Mouse (Mus musculus) lung, postnatal 0 days (tissue): ENCODE data around the gene Tbc1d9b. TPM values are rescaled to one million over a fixed set of nuclear protein-coding genes. Genes with fewer than 3 reads are reported as not detected.

Source experiments
- ATAC-seq: fragments of 200-750 bp; cut with Nextera tagmentation; 2 replicates; pipeline ENCODE4 v1.8.0; 2017; ENCODE audit warnings: moderate library complexity
- DNase-seq: peaks from one replicate; pipeline ENCODE4 v3.0.0-alpha.2; 2016; ENCODE audit warnings: low spot score
- H3K27ac ChIP-seq: fragments of 300-500 bp; sonication (generic); 2 replicates; pipeline ENCODE4 v1.5.1; 2014; ENCODE audit warnings: antibody characterized with exemption, mild to moderate bottlenecking, low read length, mixed read lengths
- H3K27me3 ChIP-seq: fragments of 300-500 bp; sonication (generic); replicated peaks from 2 replicates; pipeline ENCODE4 v1.6.1; 2014; ENCODE audit warnings: low read length, mixed read lengths; ENCODE audit not compliant: insufficient read depth
- H3K36me3 ChIP-seq: fragments of 300-500 bp; sonication (generic); 2 replicates; pipeline ENCODE4 v1.6.1; 2014; ENCODE audit warnings: low read length, mixed read lengths; ENCODE audit not compliant: insufficient read depth
- H3K4me1 ChIP-seq: fragments of 300-500 bp; sonication (generic); 2 replicates; pipeline ENCODE4 v1.6.1; 2014; ENCODE audit warnings: antibody characterized with exemption, low read depth, low read length, mixed read lengths; ENCODE audit not compliant: insufficient read depth
- H3K4me2 ChIP-seq: fragments of 300-500 bp; sonication (generic); replicated peaks from 2 replicates; pipeline ENCODE4 v1.6.1; 2014; ENCODE audit warnings: low read depth, mild to moderate bottlenecking, low read length, moderate library complexity, mixed read lengths
- H3K4me3 ChIP-seq: fragments of 300-500 bp; sonication (generic); 2 replicates; pipeline ENCODE4 v1.5.1; 2014; ENCODE audit warnings: low read depth, low read length
- H3K9ac ChIP-seq: fragments of 300-500 bp; sonication (generic); replicated peaks from 2 replicates; pipeline ENCODE4 v1.6.1; 2014; ENCODE audit warnings: low read depth, mild to moderate bottlenecking
- H3K9me3 ChIP-seq: fragments of 300-500 bp; sonication (generic); 2 replicates; pipeline ENCODE4 v1.6.1; 2016; ENCODE audit warnings: low read length, mixed read lengths
- CTCF ChIP-seq: IDR thresholded peaks from 2 replicates; pipeline ENCODE4 v1.5.1; 2016; ENCODE audit warnings: antibody characterized with exemption, mild to moderate bottlenecking
- EP300 ChIP-seq: IDR thresholded peaks from 2 replicates; pipeline ENCODE4 v1.6.1; 2016; ENCODE audit warnings: antibody characterized with exemption, mild to moderate bottlenecking, control low read depth
- WGBS: fragments of 180-500 bp; shearing (Covaris S2); extraction: QIAGEN DNeasy Blood & Tissue Kit; methylation state at CpG from one replicate; pipeline ENCODE4 v1.1.7; 2014; 5-methylcytosine and 5-hydroxymethylcytosine counted together
- polyA plus RNA-seq: library from polyadenylated mRNA; unstranded; fragments of >200 nt; fragmentation: Nextera tagmentation; extraction: Ambion mirVana; gene quantifications from 2 replicates; pipeline ENCODE4 v1.2.1, GENCODE M21; 2015

Tbc1d9b gene
- polyA plus RNA-seq, 1 experiment from 2014 or later, result 26.1 TPM

GRCm38 (mm10) chr11:50215633-50216032 lies 84.4 kb downstream of the Tbc1d9b start:
- TF ChIP-seq EP300 (no peak), CTCF (no peak)
- Histone ChIP-seq H3K4me2 (no peak overlapping the region), H3K27ac (no peak overlapping the region), H3K36me3 (no peaks in the 10 kb centered on the region), H3K9ac (no peak overlapping the region), H3K27me3 (no peaks in the 10 kb centered on the region), H3K4me1 (peaks cover 18% of the 10 kb centered on the region; the same call in 1 of the 2 replicates), H3K9me3 (no peaks in the 10 kb centered on the region), H3K4me3 (no peak overlapping the region)
- DNase-seq (no peak), ATAC-seq (no peak)
- WGBS, result 28% methylated on average over 9 of the region's 9 CpGs

GRCm38 (mm10) chr11:50216724-50217366 lies 85.6 kb downstream of the Tbc1d9b start:
- Histone ChIP-seq H3K4me1 (peaks cover 18% of the 10 kb centered on the region; the same call in 1 of the 2 replicates), H3K27me3 (no peaks in the 10 kb centered on the region), H3K4me2 (no peak overlapping the region), H3K9me3 (no peaks in the 10 kb centered on the region), H3K4me3 (no peak overlapping the region), H3K27ac (no peak overlapping the region), H3K36me3 (no peaks in the 10 kb centered on the region), H3K9ac (no peak overlapping the region)
- DNase-seq, result no peak
- TF ChIP-seq EP300, result no peak
- TF ChIP-seq CTCF, result no peak
- ATAC-seq, result no peak
- WGBS, result 73% methylated on average over 4 of the region's 4 CpGs

- WGBS, result 45% methylated on average over 4 of the region's 4 CpGs
These were observed 86.6 kb downstream of the Tbc1d9b start for GRCm38 (mm10) chr11:50217811-50218210.

GRCm38 (mm10) chr11:50219833-50220232 lies 88.6 kb downstream of the Tbc1d9b start:
- H3K4me3 ChIP-seq, result no peak overlapping the region
- H3K27ac ChIP-seq, result no peak overlapping the region
- TF ChIP-seq EP300 (no peak), CTCF (peak; percentile 48)
- ATAC-seq (no peak), DNase-seq (peak; percentile 47)
- no peak overlapping the region for H3K4me2 ChIP-seq
- H3K9ac ChIP-seq, result no peak overlapping the region
- 25% methylated on average over 2 of the region's 2 CpGs for WGBS
- H3K27me3 ChIP-seq, result no peaks in the 10 kb centered on the region
- H3K36me3 ChIP-seq, result no peaks in the 10 kb centered on the region
- peaks cover 10% of the 10 kb centered on the region; the same call in 1 of the 2 replicates for H3K4me1 ChIP-seq
- H3K9me3 ChIP-seq, result no peaks in the 10 kb centered on the region

More at GRCm38 (mm10) chr11:50217811-50218210, 86.6 kb downstream of the Tbc1d9b start:
- H3K9ac ChIP-seq, result no peak overlapping the region
- TF ChIP-seq EP300, result no peak
- no peak for TF ChIP-seq CTCF
- no peak overlapping the region for H3K4me3 ChIP-seq
- H3K4me1 ChIP-seq, result peaks cover 15% of the 10 kb centered on the region; the same call in 1 of the 2 replicates
- no peak overlapping the region for H3K4me2 ChIP-seq
- DNase-seq (no peak), ATAC-seq (no peak)
- H3K27me3 ChIP-seq, result no peaks in the 10 kb centered on the region
- H3K9me3 ChIP-seq, result no peaks in the 10 kb centered on the region
- H3K27ac ChIP-seq, result no peak overlapping the region
- no peaks in the 10 kb centered on the region for H3K36me3 ChIP-seq

Other genes with a start within 250 kb of the Tbc1d9b start
- gene Rasgef1c, start 229.6 kb upstream of the Tbc1d9b start, polyA plus RNA-seq, result not detected in 2 replicates
- gene Rnf130, start 106.0 kb upstream of the Tbc1d9b start, polyA plus RNA-seq, result 77.5 and 81.6 TPM in 2 replicates
- 6.9 and 9.0 TPM in 2 replicates for gene Mrnip, start 43.0 kb downstream of the Tbc1d9b start, polyA plus RNA-seq
- gene Sqstm1, start 79.4 kb downstream of the Tbc1d9b start, polyA plus RNA-seq, result 405 and 426 TPM in 2 replicates
- gene Mgat4b, start 79.5 kb downstream of the Tbc1d9b start, polyA plus RNA-seq, result 43.4 and 44.4 TPM in 2 replicates
- gene Ltc4s, start 107.2 kb downstream of the Tbc1d9b start, polyA plus RNA-seq, result 21.8 and 21.9 TPM in 2 replicates
- 5.2 and 6.2 TPM in 2 replicates for gene Maml1, start 160.9 kb downstream of the Tbc1d9b start, polyA plus RNA-seq
- 168 and 186 TPM in 2 replicates for gene Canx, start 194.3 kb downstream of the Tbc1d9b start, polyA plus RNA-seq
- gene Cby3, start 223.1 kb downstream of the Tbc1d9b start, polyA plus RNA-seq, result 0.40 and 0.53 TPM in 2 replicates
- 154 and 172 TPM in 2 replicates for gene Hnrnph1, start 245.6 kb downstream of the Tbc1d9b start, polyA plus RNA-seq